Mouse (Mus musculus): ENCODE data around the gene Hspa12b.

The Hspa12b gene

DNA sequence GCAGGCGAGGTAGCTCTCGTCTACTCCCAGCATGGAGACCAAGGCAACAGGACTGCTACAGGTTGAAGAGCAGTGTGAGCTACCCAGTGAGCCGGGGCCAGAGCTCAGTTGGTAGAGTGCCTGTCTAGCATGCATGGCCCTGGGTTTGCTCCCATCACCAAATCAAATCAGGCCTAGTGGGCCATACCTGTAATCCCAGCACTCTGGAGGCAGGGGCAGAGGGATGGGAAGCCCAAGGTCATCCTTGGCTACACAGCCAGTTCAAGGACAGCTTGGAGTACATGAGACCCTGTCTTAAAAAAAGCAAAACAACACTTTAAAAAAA lies 22.1 kb downstream of the Hspa12b start:
- DNase-seq, result no peak

DNA sequence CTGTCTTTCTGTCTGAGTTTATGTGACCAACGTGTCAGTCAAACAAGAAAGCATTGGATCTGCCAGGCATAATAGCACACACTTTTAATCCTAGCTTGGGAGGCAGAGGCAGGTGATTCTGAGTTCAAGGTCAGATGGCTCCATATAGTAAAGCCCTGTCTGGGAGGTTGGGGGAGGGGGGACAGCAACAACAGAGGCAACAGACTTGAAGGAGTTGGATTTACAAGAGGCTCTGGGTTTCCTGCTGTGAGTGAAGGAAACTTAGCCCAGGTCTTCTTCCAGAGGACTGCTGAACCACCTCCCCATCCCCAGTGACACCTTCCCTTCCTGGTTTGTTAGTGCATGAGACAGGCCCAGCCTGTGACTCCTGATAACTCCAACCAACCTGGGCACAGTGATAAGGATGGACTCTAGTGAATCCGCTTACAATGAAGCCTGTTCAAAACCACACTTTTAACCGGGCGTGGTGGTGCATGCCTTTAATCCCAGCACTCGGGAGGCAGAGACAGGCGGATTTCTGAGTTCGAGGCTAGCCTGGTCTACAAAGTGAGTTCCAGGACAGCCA lies 25.2 kb downstream of the Hspa12b start:
- DNase-seq, result no peak

DNA sequence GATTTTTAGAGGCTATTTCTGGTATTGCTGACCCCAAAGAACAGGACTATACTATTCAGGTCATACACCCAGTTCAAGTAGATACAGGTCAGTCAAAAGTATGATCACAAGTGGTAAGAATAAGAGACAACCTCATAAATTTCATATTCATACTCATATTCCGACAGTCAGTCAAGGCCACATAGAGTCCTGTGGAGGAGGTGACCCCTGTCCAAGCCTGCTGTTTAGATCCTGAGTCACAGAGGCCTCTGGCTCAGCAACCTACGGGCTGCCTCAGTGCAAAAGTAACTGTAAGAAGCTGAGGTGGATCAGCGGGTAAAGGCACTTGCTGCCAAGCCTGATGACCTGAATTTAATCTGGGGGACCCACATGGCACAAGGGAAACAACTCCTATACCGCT lies 27.0 kb downstream of the Hspa12b start:
- DNase-seq, result no peak

- no peak for DNase-seq
These were observed 29.9 kb downstream of the Hspa12b start for GRCm38 (mm10) chr2:131156987-131157386.

GRCm38 (mm10) chr2:131159491-131159910 lies 32.4 kb downstream of the Hspa12b start:
- no peak for DNase-seq

- DNase-seq, result peak; percentile 97
These were observed 33.0 kb downstream of the Hspa12b start, which contains the start of gene 1700037H04Rik for GRCm38 (mm10) chr2:131159938-131160581. Gene 1700037H04Rik (minus strand): TSS chr2:131160081.

DNA sequence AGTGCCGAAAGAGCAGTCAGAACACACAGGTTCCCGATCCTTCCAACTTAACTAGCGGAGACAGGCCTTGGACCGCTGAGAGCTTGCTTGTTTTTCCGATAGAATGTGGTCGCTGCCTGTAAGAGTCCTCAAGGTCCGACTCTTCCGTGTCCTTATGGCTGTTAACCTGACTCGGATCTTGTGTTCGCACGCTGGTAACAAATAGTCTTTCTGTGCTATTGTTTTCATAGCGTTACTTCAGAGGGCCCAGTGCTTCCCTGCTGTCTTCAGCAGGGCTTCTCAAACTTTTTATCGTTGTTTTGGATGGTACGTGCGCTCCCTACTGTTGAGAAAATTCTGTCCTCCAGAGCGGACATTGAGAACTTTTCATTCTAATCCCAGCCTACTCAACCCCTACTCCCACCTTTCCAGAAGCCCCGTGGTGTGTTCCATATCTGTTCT lies 33.6 kb downstream of the Hspa12b start:
- DNase-seq, result no peak

GRCm38 (mm10) chr2:131163924-131164323 lies 36.8 kb downstream of the Hspa12b start:
- DNase-seq, result no peak

DNA sequence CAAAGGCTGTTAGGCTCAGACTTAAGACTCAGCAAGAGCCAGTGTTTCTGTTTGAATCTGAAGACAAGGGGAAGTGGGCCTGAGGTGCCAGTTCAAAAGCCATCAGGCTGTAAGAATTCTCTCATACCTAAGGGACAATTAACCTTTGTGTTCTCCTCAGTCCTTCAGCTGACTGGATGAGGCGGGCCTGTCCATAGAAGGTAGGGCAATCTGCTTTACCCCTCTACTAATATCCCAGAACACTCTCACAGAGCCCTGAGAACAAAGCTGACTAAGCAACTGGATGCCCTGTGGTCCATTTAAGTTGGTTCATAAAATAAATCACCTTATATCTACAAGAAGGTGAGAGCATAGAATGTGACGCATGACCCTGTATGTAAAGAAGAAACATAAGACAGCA lies 39.1 kb downstream of the Hspa12b start:
- DNase-seq, result no peak

DNA sequence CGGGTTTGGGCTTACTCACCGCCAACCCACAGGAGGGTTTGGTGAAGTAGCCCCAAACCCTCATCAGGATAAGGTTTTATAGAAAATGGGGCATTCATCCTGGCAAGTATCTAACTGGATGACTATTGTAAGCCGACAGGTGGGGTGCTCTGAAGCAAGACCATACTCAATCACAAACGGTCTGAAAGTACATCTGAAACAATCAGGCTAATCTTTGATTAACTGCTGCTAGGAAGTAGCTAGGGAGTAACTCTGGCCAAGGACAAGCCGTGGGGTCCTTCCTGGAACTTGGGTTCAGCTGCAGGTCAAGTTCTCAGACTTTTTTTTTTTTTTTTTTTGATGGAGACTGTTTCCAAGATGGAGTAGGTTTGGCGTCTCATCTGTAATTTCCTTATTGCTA lies 40.9 kb downstream of the Hspa12b start:
- DNase-seq, result no peak

DNA sequence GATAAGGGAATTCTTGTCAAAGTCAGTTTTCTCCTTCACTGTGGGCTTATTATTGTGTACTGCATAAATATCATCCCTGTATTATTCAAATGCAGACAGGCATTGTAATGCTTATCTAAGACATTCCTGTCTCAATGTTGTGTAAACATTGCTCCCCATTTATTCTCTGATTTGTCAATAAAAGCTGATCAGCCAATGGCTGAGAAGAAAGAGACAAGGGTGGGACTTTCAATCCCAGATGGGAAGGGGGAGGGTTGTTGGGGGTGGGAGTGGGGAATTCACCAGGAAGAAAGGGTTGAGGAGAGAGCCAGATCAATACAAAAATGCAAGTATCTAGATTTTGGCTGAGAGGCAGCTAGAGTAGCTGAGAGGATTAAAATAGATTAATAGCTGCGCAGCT lies 41.8 kb downstream of the Hspa12b start:
- DNase-seq, result no peak

GRCm38 (mm10) chr2:131170936-131171335 lies 43.9 kb downstream of the Hspa12b start:
- DNase-seq, result no peak

GRCm38 (mm10) chr2:131171401-131172104 lies 44.5 kb downstream of the Hspa12b start:
- DNase-seq, result peak; percentile 69

- DNase-seq, result no peak
These were observed 45.2 kb downstream of the Hspa12b start for GRCm38 (mm10) chr2:131172322-131172721.

DNA sequence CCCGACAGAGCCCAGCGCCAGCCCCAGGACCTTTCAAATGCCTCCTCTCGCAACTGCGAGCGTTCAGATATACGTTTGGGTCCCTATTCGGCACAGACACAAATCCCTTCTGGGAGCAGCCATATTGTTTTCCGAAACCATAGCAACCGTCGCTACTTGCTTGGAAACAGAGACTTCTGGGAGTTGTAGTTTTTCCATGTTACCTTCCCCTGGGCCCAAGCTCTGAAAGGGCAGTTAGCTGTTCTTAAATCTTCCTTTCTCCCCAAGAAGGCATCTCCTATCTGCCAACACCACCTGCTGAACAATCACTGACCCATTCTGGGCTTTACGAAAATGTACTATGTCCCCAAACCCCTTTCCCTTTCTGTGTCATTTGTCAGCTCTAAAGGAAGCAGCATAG lies 47.6 kb downstream of the Hspa12b start:
- peak; percentile 76 for DNase-seq

DNA sequence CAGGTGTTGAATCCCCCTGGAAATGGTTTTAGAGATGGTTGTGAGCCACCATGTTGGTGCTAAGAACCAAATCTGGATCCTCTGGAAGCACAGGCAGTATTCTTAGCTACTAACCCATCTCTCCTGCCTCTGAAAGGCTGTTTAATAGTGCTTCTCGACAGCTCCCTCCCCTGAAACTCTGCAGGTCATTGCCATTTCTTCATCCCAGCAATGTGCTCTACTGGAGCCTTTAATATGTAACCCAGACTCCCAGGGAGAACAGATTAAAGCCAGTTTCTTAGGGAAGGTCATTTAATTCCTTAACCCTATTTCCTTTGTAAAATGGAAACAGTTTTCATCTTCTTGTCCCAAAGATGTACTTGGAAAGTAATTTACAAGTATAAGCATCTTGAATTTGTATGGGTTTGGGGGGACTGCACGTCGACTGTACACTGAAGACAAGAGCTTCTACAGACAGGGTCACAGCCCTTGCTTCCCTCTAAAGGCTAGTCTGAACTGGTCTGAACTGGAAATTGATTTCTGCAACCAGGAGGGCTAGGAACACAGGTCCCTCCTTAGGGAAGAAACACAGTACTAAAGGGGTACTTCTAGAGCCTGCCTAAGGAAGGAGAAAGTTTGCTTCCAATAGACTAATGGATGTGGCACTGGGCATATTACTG lies 48.3 kb downstream of the Hspa12b start:
- DNase-seq, result no peak

GRCm38 (mm10) chr2:131175945-131176309 lies 48.8 kb downstream of the Hspa12b start:
- no peak for DNase-seq

GRCm38 (mm10) chr2:131176491-131176890 lies 49.4 kb downstream of the Hspa12b start:
- peak; percentile 45 for DNase-seq

GRCm38 (mm10) chr2:131177932-131178331 lies 50.9 kb downstream of the Hspa12b start:
- peak; percentile 50 for DNase-seq

- DNase-seq, result peak; percentile 70
These were observed 51.8 kb downstream of the Hspa12b start for GRCm38 (mm10) chr2:131178828-131179245.

DNA sequence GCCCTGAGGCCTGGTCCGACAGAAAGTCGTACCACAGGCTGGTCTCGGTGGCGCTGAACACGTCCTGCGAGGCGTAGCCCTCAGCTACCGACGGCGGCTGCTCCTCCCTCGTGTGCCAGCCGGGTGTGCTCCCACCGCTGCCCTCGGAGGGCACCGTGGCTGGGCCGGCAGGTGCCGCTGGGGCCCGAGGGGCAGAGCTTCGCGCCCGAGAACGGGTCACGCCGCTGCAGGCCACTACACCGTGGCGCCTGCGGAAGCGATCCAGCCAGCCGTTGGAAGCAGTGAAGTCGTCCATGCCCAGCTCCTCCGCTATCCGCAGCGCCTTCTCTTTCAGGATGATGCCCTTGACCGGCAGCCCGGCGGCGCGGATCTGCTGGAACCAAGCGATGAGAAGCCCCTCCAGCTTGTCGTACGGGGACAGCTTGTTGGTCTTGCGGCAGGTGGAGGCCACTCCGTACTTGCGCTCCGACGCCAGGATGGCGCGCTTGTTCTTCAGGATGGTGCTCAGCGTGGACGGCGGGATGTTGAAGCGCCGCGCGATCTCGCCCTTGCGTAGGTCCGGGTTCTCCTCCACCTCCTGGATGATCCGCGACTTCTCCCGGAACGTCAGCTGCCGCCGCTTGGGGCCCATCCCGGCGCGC lies 52.3 kb downstream of the Hspa12b start:
- peak; percentile 83 for DNase-seq

GRCm38 (mm10) chr2:131179990-131180587 lies 53.0 kb downstream of the Hspa12b start, which contains the start of gene Cenpb:
Gene Cenpb (minus strand): TSS chr2:131180067.
- peak; percentile 88 for DNase-seq

DNA sequence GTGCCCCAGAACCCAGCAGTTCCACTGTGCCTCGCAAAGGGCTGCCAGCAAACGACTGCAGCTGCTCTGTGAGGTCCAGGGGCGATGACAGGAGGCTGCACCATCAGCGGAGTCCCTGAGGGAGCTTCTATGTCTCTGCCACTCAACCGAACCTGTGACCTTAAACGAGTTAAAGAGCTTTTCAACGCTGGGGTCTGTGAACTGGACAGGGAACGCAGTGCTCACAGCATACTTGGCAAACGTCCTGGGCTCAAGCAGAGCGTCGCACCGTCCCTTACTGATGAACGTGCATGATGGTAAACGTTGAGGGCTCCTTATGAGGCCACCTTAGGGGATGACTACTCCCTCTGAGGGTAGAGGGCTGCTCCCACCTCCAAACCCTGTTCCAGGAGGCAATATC lies 59.3 kb downstream of the Hspa12b start:
- DNase-seq, result no peak
